12 mouse cellular contexts compared by ENCODE assay signal in genomic region chr9:46956286-46956685, GRCm38 (mm10). TPM values are rescaled to one million over a fixed set of nuclear protein-coding genes. Genes with fewer than 3 reads are reported as not detected.
DNase-seq lines count a peak whose midpoint lies in the region; ATAC-seq and TF ChIP-seq lines count a peak whose summit lies in the region.
"Had no signal": no experiment of that assay in that cellular context is flagged by ENCODE, and none has a peak within 500 bp of the region (broad histone marks: within the 10 kb centered on the region; RNA-seq: fewer than 3 reads in every experiment).

No protein-coding gene starts in this region.

- DNase-seq in left cerebral cortex, postnatal 36 days (ENCODE audit: low spot score in 2 of 2) = peak; percentile 59 to 65
- DNase-seq in spleen, postnatal 36 days (ENCODE audit: low spot score in 2 of 2) = no peak
- no peak for DNase-seq in embryo, embryonic 11 days
- DNase-seq: liver had no signal

- H3K9ac ChIP-seq in neural tube, embryonic 14.5 days (replicated peaks; ENCODE audit: low read depth, low read length) = no peak overlapping the region
- H3K9ac ChIP-seq in neural tube, embryonic 15.5 days (replicated peaks) = no peak overlapping the region
- H3K9ac ChIP-seq in hindbrain, embryonic 13.5 days = no peak overlapping the region
- H3K9ac ChIP-seq in intestine, postnatal 0 days (ENCODE audit: low read depth, low read length) = no peak overlapping the region
- H3K9ac ChIP-seq in kidney, embryonic 14.5 days (ENCODE audit: low read depth, low read length) = no peak overlapping the region

- TF ChIP-seq CTCF in intestine, postnatal 0 days (IDR thresholded peaks at IDR 0.05; ENCODE audit: low read depth) = no peak

- H3K4me2 ChIP-seq in neural tube, embryonic 14.5 days (ENCODE audit: low read depth, low read length) = no peak overlapping the region
- no peak overlapping the region for H3K4me2 ChIP-seq in neural tube, embryonic 15.5 days
- no peak overlapping the region for H3K4me2 ChIP-seq in hindbrain, embryonic 13.5 days
- no peak overlapping the region for H3K4me2 ChIP-seq in intestine, postnatal 0 days (replicated peaks; ENCODE audit: low read depth)
- H3K4me2 ChIP-seq in kidney, embryonic 14.5 days (replicated peaks; ENCODE audit: low read depth, low read length) = no peak overlapping the region

- intact Hi-C loops in left cerebral cortex, postnatal 36 days (cut with DNase I) = no loop called here

- H3K36me3 ChIP-seq in neural tube, embryonic 14.5 days (ENCODE audit: control insufficient read depth, insufficient read depth, low read length) = no peaks in the 10 kb centered on the region
- no peaks in the 10 kb centered on the region for H3K36me3 ChIP-seq in neural tube, embryonic 15.5 days
- H3K36me3 ChIP-seq in hindbrain, embryonic 13.5 days = no peaks in the 10 kb centered on the region
- H3K36me3 ChIP-seq in intestine, postnatal 0 days (ENCODE audit: control insufficient read depth, insufficient read depth) = no peaks in the 10 kb centered on the region
- no peaks in the 10 kb centered on the region for H3K36me3 ChIP-seq in kidney, embryonic 14.5 days (ENCODE audit: control insufficient read depth, insufficient read depth, low read length)

- 0 out of 2 replicates have a peak overlapping the region, but pooled peaks have one; percentile 16 for H3K27ac ChIP-seq in neural tube, embryonic 14.5 days (ENCODE audit: low read depth, low read length)
- no peak overlapping the region for H3K27ac ChIP-seq in neural tube, embryonic 15.5 days (replicated peaks)
- peak overlapping the region; percentile 37; the same call in 1 of the 2 replicates for H3K27ac ChIP-seq in hindbrain, embryonic 13.5 days
- H3K27ac ChIP-seq in intestine, postnatal 0 days (ENCODE audit: low read depth, low read length) = no peak overlapping the region
- no peak overlapping the region for H3K27ac ChIP-seq in kidney, embryonic 14.5 days (ENCODE audit: low read depth, low read length)

- H3K9me3 ChIP-seq in neural tube, embryonic 14.5 days (ENCODE audit: control insufficient read depth, low read length) = no peaks in the 10 kb centered on the region
- H3K9me3 ChIP-seq in neural tube, embryonic 15.5 days (replicated peaks) = no peaks in the 10 kb centered on the region
- H3K9me3 ChIP-seq in hindbrain, embryonic 13.5 days = no peaks in the 10 kb centered on the region
- no peaks in the 10 kb centered on the region for H3K9me3 ChIP-seq in intestine, postnatal 0 days (ENCODE audit: control insufficient read depth)
- no peaks in the 10 kb centered on the region for H3K9me3 ChIP-seq in kidney, embryonic 14.5 days (ENCODE audit: control insufficient read depth, low read length)

- H3K4me1 ChIP-seq in neural tube, embryonic 14.5 days (ENCODE audit: control insufficient read depth, insufficient read depth, low read length) = peaks cover 14% of the 10 kb centered on the region; the same call in 1 of the 2 replicates
- peaks cover 21% of the 10 kb centered on the region for H3K4me1 ChIP-seq in neural tube, embryonic 15.5 days
- H3K4me1 ChIP-seq in hindbrain, embryonic 13.5 days (replicated peaks) = peaks cover 24% of the 10 kb centered on the region
- H3K4me1 ChIP-seq in intestine, postnatal 0 days (replicated peaks; ENCODE audit: control insufficient read depth, insufficient read depth, low read length) = no peaks in the 10 kb centered on the region
- H3K4me1 ChIP-seq in kidney, embryonic 14.5 days (ENCODE audit: control insufficient read depth, insufficient read depth, low read length) = peaks cover 6% of the 10 kb centered on the region

- ATAC-seq in neural tube, embryonic 14.5 days (ENCODE audit: low read depth) = peak; percentile 63; the same call in 1 of the 2 replicates
- ATAC-seq in neural tube, embryonic 15.5 days (ENCODE audit: low FRiP score) = no peak
- ATAC-seq in hindbrain, embryonic 13.5 days (ENCODE audit: low FRiP score) = peak; percentile 59
- no peak for ATAC-seq in intestine, postnatal 0 days
- no peak for ATAC-seq in kidney, embryonic 14.5 days (ENCODE audit: low FRiP score, low TSS enrichment)
- ATAC-seq: CD4-positive, CD25-positive, alpha-beta regulatory T cell, adult 4 months had no signal

- no peaks in the 10 kb centered on the region for H3K27me3 ChIP-seq in neural tube, embryonic 14.5 days (ENCODE audit: control insufficient read depth, insufficient read depth, low read length)
- no peaks in the 10 kb centered on the region for H3K27me3 ChIP-seq in neural tube, embryonic 15.5 days (replicated peaks)
- H3K27me3 ChIP-seq in hindbrain, embryonic 13.5 days = no peaks in the 10 kb centered on the region
- H3K27me3 ChIP-seq in intestine, postnatal 0 days (replicated peaks; ENCODE audit: control insufficient read depth, insufficient read depth, low read length) = no peaks in the 10 kb centered on the region
- no peaks in the 10 kb centered on the region for H3K27me3 ChIP-seq in kidney, embryonic 14.5 days (ENCODE audit: control insufficient read depth, insufficient read depth, low read length)

- 40% methylated on average over 6 of the region's 6 CpGs for WGBS in neural tube, embryonic 14.5 days
- 47% methylated on average over 6 of the region's 6 CpGs for WGBS in neural tube, embryonic 15.5 days
- WGBS in hindbrain, embryonic 13.5 days = 44% methylated on average over 6 of the region's 6 CpGs
- WGBS in intestine, postnatal 0 days = 80% methylated on average over 6 of the region's 6 CpGs
- WGBS in kidney, embryonic 14.5 days = 62% methylated on average over 6 of the region's 6 CpGs

- H3K4me3 ChIP-seq in neural tube, embryonic 14.5 days (ENCODE audit: low read depth, low read length) = no peak overlapping the region
- H3K4me3 ChIP-seq in neural tube, embryonic 15.5 days (replicated peaks) = no peak overlapping the region
- H3K4me3 ChIP-seq in hindbrain, embryonic 13.5 days = no peak overlapping the region
- no peak overlapping the region for H3K4me3 ChIP-seq in intestine, postnatal 0 days (ENCODE audit: low read depth, low read length)
- H3K4me3 ChIP-seq in kidney, embryonic 14.5 days (ENCODE audit: low read length) = no peak overlapping the region

RNA-seq across cellular contexts. Expression of gene Gm4791, which starts 42.3 kb away (rescaled TPM):
- polyA plus RNA-seq in neural tube, embryonic 14.5 days (2014; fragmentation: Nextera tagmentation; extraction: Ambion mirVana) = not detected in 2 replicates
- polyA plus RNA-seq in neural tube, embryonic 15.5 days (2015; fragmentation: Nextera tagmentation; extraction: Ambion mirVana) = not detected in 2 replicates
- polyA plus RNA-seq in hindbrain, embryonic 13.5 days (2015; fragmentation: Nextera tagmentation; extraction: Ambion mirVana) = not detected in 2 replicates
- total RNA-seq in left cerebral cortex, postnatal 36 days (2021) = not detected
- polyA plus RNA-seq in intestine, postnatal 0 days (2015; fragmentation: Nextera tagmentation; extraction: Ambion mirVana) = not detected in 2 replicates
- not detected in 2 replicates for polyA plus RNA-seq in kidney, embryonic 14.5 days (2014; fragmentation: Nextera tagmentation; extraction: Ambion mirVana)
- total RNA-seq: heart, postnatal 25 days had no signal
- polyA plus RNA-seq: CD4-positive, CD25-positive, alpha-beta regulatory T cell, adult 4 months; spleen, adult 2 months had no signal

Comparison
In these comparisons a context has a peak if more than half of its experiments do, and no peak if none do; other contexts are left out.
1. ATAC-seq: peak in neural tube, embryonic 14.5 days (single experiment) and hindbrain, embryonic 13.5 days (single experiment); none in neural tube, embryonic 15.5 days (single experiment), intestine, postnatal 0 days (single experiment) and kidney, embryonic 14.5 days (single experiment).
2. H3K27ac ChIP-seq: peak in neural tube, embryonic 14.5 days (single experiment) and hindbrain, embryonic 13.5 days (single experiment); none in neural tube, embryonic 15.5 days (single experiment), intestine, postnatal 0 days (single experiment) and kidney, embryonic 14.5 days (single experiment).
3. DNase-seq: peak in left cerebral cortex, postnatal 36 days (2 of 2); none in spleen, postnatal 36 days (0 of 2) and embryo, embryonic 11 days (single experiment).